Mouse (Mus musculus) cerebellum, postnatal 25 days (tissue): Measurements from ENCODE around the gene Rora.
A peak's percentile ranks its signal among the peaks of the same experiment; 100 is the strongest.

Source experiments
- DNase-seq, 2 experiments: peaks; one replicate each; pipeline ENCODE4 v3.0.0; 2021; ENCODE audit warnings: mixed read lengths in 2 of 2

Rora gene

DNA sequence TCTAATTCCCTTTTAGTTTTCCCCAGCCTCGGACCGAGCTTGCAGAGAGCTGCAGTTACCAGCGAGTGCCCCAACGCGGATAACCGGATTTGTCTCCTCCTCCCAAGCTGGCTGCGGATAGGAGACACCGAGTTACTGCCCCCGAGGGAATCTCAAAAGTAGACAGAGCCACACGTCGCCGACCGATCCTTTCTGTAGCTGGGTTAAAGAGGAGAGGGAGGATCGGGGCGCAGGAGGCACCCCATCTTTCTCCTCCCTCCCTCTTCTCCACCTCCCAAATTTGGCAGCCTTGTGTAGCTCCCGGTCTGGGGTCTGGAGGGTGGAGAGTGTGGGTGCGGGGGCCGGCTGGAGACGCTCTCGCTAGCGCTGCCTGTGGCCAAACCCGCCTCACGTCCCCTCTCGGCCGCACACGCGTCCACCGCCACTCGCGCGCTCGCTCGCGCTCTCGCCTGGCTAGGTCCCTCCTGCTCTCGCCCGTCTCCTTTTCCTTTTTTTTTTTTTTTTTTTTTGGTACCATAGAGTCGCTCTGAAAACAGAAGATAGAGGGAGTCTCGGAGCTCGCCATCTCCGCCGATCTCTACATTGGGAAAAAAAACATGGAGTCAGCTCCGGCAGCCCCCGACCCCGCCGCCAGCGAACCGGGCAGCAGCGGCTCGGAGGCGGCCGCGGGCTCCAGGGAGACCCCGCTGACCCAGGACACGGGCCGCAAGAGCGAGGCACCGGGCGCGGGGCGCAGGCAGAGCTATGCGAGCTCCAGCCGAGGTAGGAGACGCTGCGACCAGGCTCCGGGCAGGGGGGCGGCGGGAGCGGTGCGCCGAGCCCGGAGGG lies at the start of gene Rora:
Gene Rora, plus strand, starts transcription at position 576 of the 828 bp plus-strand sequence.
- peak; percentile 84 to 89 for DNase-seq

- peak; percentile 81 to 84 for DNase-seq
Observed at GRCm38 (mm10) chr9:68614006-68614405, 39.6 kb upstream of the Rora start.

- DNase-seq, result no peak
Observed at GRCm38 (mm10) chr9:68617116-68617515, 36.5 kb upstream of the Rora start.

DNA sequence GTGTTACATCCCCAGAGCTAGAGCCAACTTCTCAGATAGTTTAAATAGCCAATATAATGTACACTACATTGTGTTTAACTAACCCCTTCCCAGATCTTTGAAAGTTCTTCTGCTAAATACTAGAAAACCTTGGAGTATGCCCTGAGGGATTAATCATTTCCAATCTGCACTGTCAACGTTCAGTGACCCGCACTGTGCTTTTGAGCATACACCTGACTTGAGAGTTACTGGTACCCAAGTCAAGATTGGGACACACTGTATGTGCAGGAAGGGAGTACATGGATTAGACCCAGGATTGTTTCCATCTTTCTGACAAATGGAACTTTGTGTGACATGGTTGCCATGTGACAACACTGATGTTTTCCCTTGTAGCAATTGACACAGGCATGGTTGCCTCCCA lies 33.5 kb upstream of the Rora start:
- no peak for DNase-seq

- no peak for DNase-seq
Observed at GRCm38 (mm10) chr9:68620441-68620840, 33.1 kb upstream of the Rora start.

DNA sequence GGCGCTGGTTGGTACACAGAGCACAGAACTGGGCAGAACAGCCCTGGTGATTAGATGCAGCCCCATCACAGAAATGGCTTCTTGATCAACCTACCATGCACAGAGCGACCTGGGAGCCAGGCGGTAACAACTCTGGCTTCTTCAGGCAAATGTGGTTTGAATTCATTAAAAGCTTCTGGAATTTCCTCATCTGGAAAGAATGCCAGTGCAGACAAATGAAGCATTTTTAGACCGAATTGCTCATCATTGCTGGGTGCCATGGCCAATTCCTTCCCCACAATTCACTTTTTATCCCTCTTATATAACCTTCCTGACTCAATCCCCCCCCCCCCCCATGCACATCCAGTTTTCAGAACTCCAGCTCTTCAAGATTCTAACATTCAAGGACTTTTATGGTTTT lies 28.6 kb upstream of the Rora start:
- DNase-seq, result no peak

DNA sequence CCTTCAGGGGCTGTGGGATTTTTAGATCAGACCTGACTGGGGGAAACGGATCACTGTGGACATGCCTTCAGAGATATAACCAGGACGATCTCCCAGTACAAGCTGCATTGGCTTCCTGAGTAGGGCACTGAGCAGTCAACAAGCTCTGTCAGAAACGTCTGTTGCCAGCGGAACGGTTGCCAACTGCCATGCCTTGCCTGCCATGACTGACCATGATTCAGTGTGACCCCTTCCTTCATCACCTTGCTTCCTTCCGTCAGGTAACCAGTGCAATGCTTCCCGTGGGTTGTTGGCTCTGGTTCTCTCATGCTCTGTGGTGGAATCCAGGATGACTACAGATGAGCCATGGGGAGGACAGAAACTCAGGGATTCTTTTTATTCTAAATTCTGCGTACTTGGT lies 16.3 kb upstream of the Rora start:
- peak; percentile 57 to 77 for DNase-seq

- DNase-seq, result no peak
Observed at GRCm38 (mm10) chr9:68641123-68641522, 12.5 kb upstream of the Rora start.

DNA sequence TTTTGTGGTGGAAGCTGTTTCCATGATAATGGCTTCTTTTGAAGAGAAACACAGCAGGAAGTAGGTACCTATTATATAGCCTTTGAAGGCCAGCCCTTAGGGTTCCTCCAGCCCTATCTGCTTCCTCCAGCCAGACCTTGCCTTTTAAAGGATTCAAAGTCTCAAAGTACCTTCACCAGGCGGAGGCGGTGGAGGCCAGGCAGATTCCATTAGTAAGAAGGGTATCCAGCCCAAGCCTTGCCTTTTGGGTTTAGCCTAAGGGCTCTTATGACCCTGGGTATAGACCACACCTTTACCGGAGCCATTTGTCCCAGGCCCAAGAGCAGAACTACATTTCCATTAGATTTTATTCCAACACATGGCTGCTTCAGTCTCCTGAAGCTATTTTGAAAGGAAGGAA lies 5.5 kb upstream of the Rora start:
- DNase-seq, result no peak

DNA sequence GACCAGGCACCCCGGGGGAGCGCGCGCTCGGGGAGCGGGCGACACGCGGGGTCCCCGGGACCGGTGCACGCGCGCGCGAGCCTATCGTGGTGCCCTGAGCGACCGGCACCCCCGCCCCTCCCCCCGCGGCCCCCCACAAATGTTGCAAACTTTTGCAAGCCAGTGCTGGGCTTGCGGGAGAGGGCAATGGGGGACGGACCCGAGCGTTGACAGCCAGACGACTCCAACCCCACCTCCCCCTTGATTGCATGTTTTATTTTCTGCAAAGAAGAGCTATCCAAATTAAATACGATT lies 400 bp downstream of the Rora start:
- no peak for DNase-seq

DNA sequence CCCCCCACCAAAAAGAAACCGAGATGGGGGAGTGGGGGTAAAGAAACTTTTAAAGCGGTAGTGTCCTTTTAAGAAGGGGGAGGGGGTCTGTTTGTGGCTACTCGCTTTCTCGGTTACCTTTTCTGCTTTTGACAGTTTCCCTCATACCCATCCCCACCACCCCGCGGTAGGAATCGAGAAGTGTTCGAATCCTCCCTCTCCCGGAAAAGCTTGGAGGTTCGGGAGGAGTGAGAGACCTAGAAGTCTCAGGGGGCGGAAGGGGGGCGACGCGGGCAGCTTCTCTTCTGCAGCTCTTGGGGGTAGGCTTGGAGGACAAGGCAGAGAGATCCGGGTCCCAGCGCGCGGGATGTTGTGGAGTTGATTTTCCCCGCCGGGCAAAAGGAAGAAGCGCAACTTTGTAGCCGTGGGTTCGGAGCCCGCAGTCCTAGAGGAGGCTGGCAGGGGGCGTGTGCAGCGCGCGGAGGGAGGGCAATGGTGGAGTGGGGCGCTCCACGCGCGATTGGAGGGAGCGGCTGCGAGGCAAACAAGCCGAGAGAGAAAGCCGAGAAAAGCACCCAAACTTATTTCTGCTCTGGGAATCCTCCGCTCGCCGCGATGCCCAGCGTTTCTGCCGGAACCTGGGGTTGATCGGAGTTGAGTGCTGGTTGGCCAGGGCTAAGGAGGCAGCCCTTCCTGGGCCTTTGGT lies 889 bp downstream of the Rora start:
- DNase-seq, result peak; percentile 64 to 70

GRCm38 (mm10) chr9:68655018-68656005 lies 1.7 kb downstream of the Rora start:
- DNase-seq, result peak; percentile 81 to 84

GRCm38 (mm10) chr9:68656076-68656795 lies 2.6 kb downstream of the Rora start:
- DNase-seq, result peak; percentile 52 to 59

DNA sequence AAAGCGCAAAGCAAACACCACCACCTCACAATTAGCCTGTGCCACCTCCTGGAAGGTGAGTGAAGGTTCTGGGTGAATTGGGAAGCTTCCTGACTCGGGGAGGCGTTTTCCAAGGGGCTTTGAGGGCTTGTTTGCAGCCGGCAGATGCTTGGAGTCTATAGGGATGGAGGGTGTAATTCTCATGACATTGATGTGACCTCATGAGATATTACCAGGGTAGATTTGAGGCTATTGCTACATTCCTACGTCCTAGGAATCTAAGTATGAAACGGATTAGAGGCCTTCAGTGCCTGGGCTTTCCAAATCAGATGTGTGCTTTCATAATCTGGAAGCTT lies 3.2 kb downstream of the Rora start:
- peak; percentile 34 to 46 for DNase-seq

- DNase-seq, result no peak
Observed at GRCm38 (mm10) chr9:68670731-68671130, 17.1 kb downstream of the Rora start.

GRCm38 (mm10) chr9:68672459-68672858 lies 18.9 kb downstream of the Rora start:
- no peak for DNase-seq

GRCm38 (mm10) chr9:68673221-68673620 lies 19.6 kb downstream of the Rora start:
- no peak for DNase-seq

- no peak for DNase-seq
Observed at GRCm38 (mm10) chr9:68679871-68680374, 26.3 kb downstream of the Rora start.

GRCm38 (mm10) chr9:68683938-68684337 lies 30.4 kb downstream of the Rora start:
- no peak for DNase-seq

GRCm38 (mm10) chr9:68685562-68685961 lies 32.0 kb downstream of the Rora start:
- DNase-seq, result no peak

DNA sequence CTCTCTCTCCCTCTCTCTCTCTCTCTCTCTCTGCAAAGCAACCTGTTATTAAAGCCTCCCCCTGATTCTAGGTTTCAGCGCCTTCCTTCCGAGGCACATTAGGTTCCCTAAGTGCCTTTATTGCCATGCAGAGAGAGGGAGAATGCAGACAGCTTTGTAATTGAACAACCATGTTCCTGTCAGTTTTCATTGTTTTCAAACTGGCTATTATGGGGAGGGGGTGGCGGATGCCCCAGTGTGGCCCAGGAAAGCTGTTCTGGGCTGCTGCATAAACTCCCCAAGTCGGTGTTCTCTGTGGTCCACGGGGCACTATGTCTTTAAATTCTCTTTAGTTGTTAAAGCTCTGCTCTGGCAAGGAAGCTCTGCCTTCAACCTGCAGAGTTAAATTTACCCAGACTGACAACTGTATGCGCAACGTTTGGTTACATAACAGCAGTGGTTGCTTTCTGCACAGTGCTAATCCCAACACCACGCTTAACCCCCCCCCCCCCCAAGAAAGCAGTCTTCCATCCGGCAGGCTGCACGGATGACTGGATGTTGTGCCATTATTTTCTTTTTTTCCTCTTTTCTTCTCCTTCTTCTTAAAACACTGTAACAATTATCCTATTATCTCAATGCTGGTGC lies 33.8 kb downstream of the Rora start:
- no peak for DNase-seq

DNA sequence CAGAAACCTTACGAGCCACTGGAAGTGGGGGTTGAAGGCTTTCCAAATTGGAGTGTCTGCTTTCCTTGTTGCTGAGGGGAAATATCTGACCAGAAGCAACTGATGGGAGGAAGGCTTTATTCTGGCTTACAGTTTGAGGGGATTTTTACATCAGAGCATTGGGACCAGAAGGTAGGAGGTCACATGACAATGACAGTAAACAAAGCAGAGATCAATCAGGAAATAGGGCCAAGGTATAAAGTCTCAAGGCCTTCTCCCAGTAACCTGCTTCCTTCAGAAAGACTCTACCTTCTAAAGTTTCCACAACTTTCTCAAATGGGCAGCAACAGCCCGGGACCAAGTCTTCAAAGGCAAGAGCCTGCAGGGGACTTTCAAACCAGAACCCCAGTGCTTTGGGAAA lies 34.6 kb downstream of the Rora start:
- no peak for DNase-seq
